Mouse (Mus musculus) thymus, adult 2 months (tissue): ENCODE results near the gene Cenps.

Experiments used
- CTCF ChIP-seq: fragments of 200-500 bp; IDR thresholded peaks from 2 replicates; pipeline ENCODE4 v1.5.1; 2012; ENCODE audit warnings: mild to moderate bottlenecking, control low read depth, low read length, moderate library complexity, borderline replicate concordance; ENCODE audit not compliant: control insufficient read depth, poor library complexity, insufficient read depth; ENCODE audit errors: extremely low read depth
- POLR2A ChIP-seq: fragments of 200-500 bp; IDR thresholded peaks from 2 replicates; pipeline ENCODE4 v1.6.1; 2012; ENCODE audit warnings: mild to moderate bottlenecking, low read length, control low read depth, moderate library complexity; ENCODE audit not compliant: control insufficient read depth, poor library complexity, insufficient read depth; ENCODE audit errors: extremely low read depth

- TF ChIP-seq CTCF (no peak), POLR2A (no peak)
Observed at GRCm38 (mm10) chr4:149149611-149150010, 12.2 kb upstream of the Cenps start.
